Mouse (Mus musculus) embryonic fibroblast, embryonic 13.5 days (primary cell): ENCODE results near the gene Itga9. TPM values are rescaled to one million over a fixed set of nuclear protein-coding genes. Genes with fewer than 3 reads are reported as not detected.

Experiments
- H3K27ac ChIP-seq: 2 replicates; pipeline ENCODE4 v1.5.1; 2012; ENCODE audit warnings: low read length, control low read depth, inconsistent platforms; ENCODE audit not compliant: insufficient read depth
- H3K4me1 ChIP-seq: 2 replicates; pipeline ENCODE4 v1.6.1; 2011; ENCODE audit warnings: low read length; ENCODE audit not compliant: control insufficient read depth, insufficient read depth
- H3K4me3 ChIP-seq: 2 replicates; pipeline ENCODE4 v1.5.1; 2011; ENCODE audit warnings: mild to moderate bottlenecking, control low read depth, low read length; ENCODE audit not compliant: insufficient read depth
- CTCF ChIP-seq: IDR thresholded peaks from 2 replicates; pipeline ENCODE4 v1.5.1; 2011; ENCODE audit warnings: mild to moderate bottlenecking, control low read depth, low read length, moderate library complexity, borderline replicate concordance; ENCODE audit not compliant: insufficient read depth
- POLR2A ChIP-seq: IDR thresholded peaks from 2 replicates; pipeline ENCODE4 v1.6.1; 2011; ENCODE audit warnings: low read depth, mild to moderate bottlenecking, control low read depth, low read length, moderate library complexity
- polyA plus RNA-seq: library from polyadenylated mRNA; stranded (reverse); fragments of >200 nt; gene quantifications from 2 replicates; pipeline ENCODE4 v1.2.4, GENCODE M21; 2011; ENCODE audit warnings: low read depth; ENCODE audit not compliant: missing spikeins, insufficient read length

The Itga9 gene
- polyA plus RNA-seq, 1 experiment: 22.9 TPM

GRCm38 (mm10) chr9:118621691-118622090 lies 15.2 kb downstream of the Itga9 start:
- Histone ChIP-seq H3K27ac (no peak overlapping the region), H3K4me1 (no peaks in the 10 kb centered on the region)

GRCm38 (mm10) chr9:118622376-118623166 lies 16.1 kb downstream of the Itga9 start:
- H3K4me1 ChIP-seq: no peaks in the 10 kb centered on the region
- TF ChIP-seq CTCF (no peak), POLR2A (no peak)
- no peak overlapping the region for H3K4me3 ChIP-seq
- H3K27ac ChIP-seq: no peak overlapping the region

More at GRCm38 (mm10) chr9:118621691-118622090, 15.2 kb downstream of the Itga9 start:
- no peak overlapping the region for H3K4me3 ChIP-seq
- TF ChIP-seq POLR2A: no peak
- TF ChIP-seq CTCF: no peak

- Histone ChIP-seq H3K4me1 (no peaks in the 10 kb centered on the region), H3K4me3 (no peak overlapping the region), H3K27ac (no peak overlapping the region)
- TF ChIP-seq POLR2A (no peak), CTCF (no peak)
Observed at GRCm38 (mm10) chr9:118623483-118623882, 17.0 kb downstream of the Itga9 start.

GRCm38 (mm10) chr9:118624146-118624545 lies 17.7 kb downstream of the Itga9 start:
- H3K4me1 ChIP-seq: no peaks in the 10 kb centered on the region
- no peak overlapping the region for H3K27ac ChIP-seq
- TF ChIP-seq POLR2A (no peak), CTCF (no peak)
- H3K4me3 ChIP-seq: no peak overlapping the region

- Histone ChIP-seq H3K4me3 (no peak overlapping the region), H3K27ac (no peak overlapping the region), H3K4me1 (peaks cover 8% of the 10 kb centered on the region; the same call in 1 of the 2 replicates)
- no peak for TF ChIP-seq CTCF
- TF ChIP-seq POLR2A: no peak
Observed at GRCm38 (mm10) chr9:118629763-118630379, 23.4 kb downstream of the Itga9 start.

GRCm38 (mm10) chr9:118631775-118632757 lies 25.6 kb downstream of the Itga9 start:
- H3K27ac ChIP-seq: no peak overlapping the region
- no peak overlapping the region for H3K4me3 ChIP-seq
- peaks cover 8% of the 10 kb centered on the region; the same call in 1 of the 2 replicates for H3K4me1 ChIP-seq
- TF ChIP-seq POLR2A: no peak
- no peak for TF ChIP-seq CTCF

- H3K27ac ChIP-seq: no peak overlapping the region
- peaks cover 8% of the 10 kb centered on the region; the same call in 1 of the 2 replicates for H3K4me1 ChIP-seq
Observed at GRCm38 (mm10) chr9:118632758-118633143, 26.3 kb downstream of the Itga9 start.

GRCm38 (mm10) chr9:118638642-118639210 lies 32.2 kb downstream of the Itga9 start:
- H3K27ac ChIP-seq: no peak overlapping the region
- no peaks in the 10 kb centered on the region for H3K4me1 ChIP-seq
- TF ChIP-seq POLR2A: no peak
- TF ChIP-seq CTCF: no peak
- no peak overlapping the region for H3K4me3 ChIP-seq

More at GRCm38 (mm10) chr9:118632758-118633143, 26.3 kb downstream of the Itga9 start:
- TF ChIP-seq POLR2A: no peak
- TF ChIP-seq CTCF: no peak
- no peak overlapping the region for H3K4me3 ChIP-seq

GRCm38 (mm10) chr9:118645698-118646355 lies 39.3 kb downstream of the Itga9 start:
- H3K27ac ChIP-seq: no peak overlapping the region
- no peak overlapping the region for H3K4me3 ChIP-seq
- H3K4me1 ChIP-seq: no peaks in the 10 kb centered on the region
- TF ChIP-seq CTCF (no peak), POLR2A (no peak)
